Mouse (Mus musculus): ENCODE measurements around the gene Ccdc141. TPM values are rescaled to one million over a fixed set of nuclear protein-coding genes. Genes with fewer than 3 reads are reported as not detected.

Ccdc141 gene
- 2.8 and 3.4 TPM in 2 replicates for polyA plus RNA-seq (2016; fragmentation: Nextera tagmentation; extraction: Ambion mirVana)

GRCm38 (mm10) chr2:77170633-77171105 lies at the start of gene Ccdc141:
TSS of gene Ccdc141 (minus strand) at chr2:77170636.
- H3K27me3 ChIP-seq (ENCODE audit: insufficient read depth, poor library complexity, severe bottlenecking) = no peaks in the 10 kb centered on the region
- no peak for DNase-seq (ENCODE audit: low spot score)
- H3K9me3 ChIP-seq = no peaks in the 10 kb centered on the region
- H3K4me1 ChIP-seq (replicated peaks) = peaks cover 42% of the 10 kb centered on the region
- H3K36me3 ChIP-seq = no peaks in the 10 kb centered on the region
- H3K27ac ChIP-seq = peak within 1 kb of the TSS; percentile 84
- peak within 1 kb of the TSS; percentile 57 for H3K4me3 ChIP-seq
- WGBS = 17% methylated on average over 5 of the region's 6 CpGs

- 71% methylated on average over 5 of the region's 5 CpGs for WGBS
- no peaks in the 10 kb centered on the region for H3K4me1 ChIP-seq (replicated peaks)
- no peak overlapping the region for H3K27ac ChIP-seq
- H3K4me3 ChIP-seq = no peak overlapping the region
- DNase-seq (ENCODE audit: low spot score) = no peak
- no peaks in the 10 kb centered on the region for H3K27me3 ChIP-seq (ENCODE audit: insufficient read depth, poor library complexity, severe bottlenecking)
- H3K9me3 ChIP-seq = no peaks in the 10 kb centered on the region
- peaks cover 68% of the 10 kb centered on the region for H3K36me3 ChIP-seq
These were observed 42.4 kb upstream of the Ccdc141 start for GRCm38 (mm10) chr2:77212885-77213284.

- H3K4me3 ChIP-seq = no peak overlapping the region
- WGBS = 93% methylated on average over 3 of the region's 3 CpGs
- H3K27ac ChIP-seq = no peak overlapping the region
- peaks cover 49% of the 10 kb centered on the region for H3K36me3 ChIP-seq
- no peaks in the 10 kb centered on the region for H3K9me3 ChIP-seq
- no peaks in the 10 kb centered on the region for H3K27me3 ChIP-seq (ENCODE audit: insufficient read depth, poor library complexity, severe bottlenecking)
- H3K4me1 ChIP-seq (replicated peaks) = no peaks in the 10 kb centered on the region
- DNase-seq (ENCODE audit: low spot score) = no peak
These were observed 36.5 kb upstream of the Ccdc141 start for GRCm38 (mm10) chr2:77206951-77207350.

- Histone ChIP-seq H3K27me3 (ENCODE audit: insufficient read depth, poor library complexity, severe bottlenecking) (no peaks in the 10 kb centered on the region), H3K9me3 (no peaks in the 10 kb centered on the region), H3K36me3 (peaks cover 30% of the 10 kb centered on the region), H3K27ac (no peak overlapping the region), H3K4me3 (no peak overlapping the region), H3K4me1 (replicated peaks) (peaks cover 2% of the 10 kb centered on the region; the same call in 1 of the 2 replicates)
- 58% methylated on average over 2 of the region's 2 CpGs for WGBS
- DNase-seq (ENCODE audit: low spot score) = no peak
These were observed 33.5 kb upstream of the Ccdc141 start for GRCm38 (mm10) chr2:77203916-77204315.

GRCm38 (mm10) chr2:77201900-77202299 lies 31.5 kb upstream of the Ccdc141 start:
- no peak overlapping the region for H3K27ac ChIP-seq
- H3K36me3 ChIP-seq = peaks cover 33% of the 10 kb centered on the region
- H3K4me1 ChIP-seq (replicated peaks) = peaks cover 2% of the 10 kb centered on the region; the same call in 1 of the 2 replicates
- H3K27me3 ChIP-seq (ENCODE audit: insufficient read depth, poor library complexity, severe bottlenecking) = no peaks in the 10 kb centered on the region
- 96% methylated on average over 1 of the region's 1 CpGs for WGBS
- DNase-seq (ENCODE audit: low spot score) = no peak
- no peak overlapping the region for H3K4me3 ChIP-seq
- H3K9me3 ChIP-seq = no peaks in the 10 kb centered on the region

GRCm38 (mm10) chr2:77200958-77201614 lies 30.6 kb upstream of the Ccdc141 start:
- peaks cover 2% of the 10 kb centered on the region; the same call in 1 of the 2 replicates for H3K4me1 ChIP-seq (replicated peaks)
- H3K4me3 ChIP-seq = no peak overlapping the region
- H3K9me3 ChIP-seq = no peaks in the 10 kb centered on the region
- no peak for DNase-seq (ENCODE audit: low spot score)
- no peak overlapping the region for H3K27ac ChIP-seq
- no peaks in the 10 kb centered on the region for H3K27me3 ChIP-seq (ENCODE audit: insufficient read depth, poor library complexity, severe bottlenecking)
- WGBS = 88% methylated on average over 5 of the region's 5 CpGs
- peaks cover 36% of the 10 kb centered on the region for H3K36me3 ChIP-seq

- H3K36me3 ChIP-seq = peaks cover 34% of the 10 kb centered on the region
- no peaks in the 10 kb centered on the region for H3K9me3 ChIP-seq
- no peak for DNase-seq (ENCODE audit: low spot score)
- peak overlapping the region; percentile 56; the same call in 1 of the 2 replicates for H3K27ac ChIP-seq
- H3K27me3 ChIP-seq (ENCODE audit: insufficient read depth, poor library complexity, severe bottlenecking) = no peaks in the 10 kb centered on the region
- peaks cover 2% of the 10 kb centered on the region; the same call in 1 of the 2 replicates for H3K4me1 ChIP-seq (replicated peaks)
- WGBS = 93% methylated on average over 4 of the region's 4 CpGs
- no peak overlapping the region for H3K4me3 ChIP-seq
These were observed 29.9 kb upstream of the Ccdc141 start for GRCm38 (mm10) chr2:77200379-77200778.

GRCm38 (mm10) chr2:77198246-77198645 lies 27.8 kb upstream of the Ccdc141 start:
- WGBS = 89% methylated on average over 5 of the region's 5 CpGs
- peaks cover 47% of the 10 kb centered on the region for H3K36me3 ChIP-seq

GRCm38 (mm10) chr2:77196819-77197218 lies 26.4 kb upstream of the Ccdc141 start:
- Histone ChIP-seq H3K27ac (no peak overlapping the region), H3K27me3 (ENCODE audit: insufficient read depth, poor library complexity, severe bottlenecking) (no peaks in the 10 kb centered on the region), H3K9me3 (no peaks in the 10 kb centered on the region), H3K4me3 (no peak overlapping the region), H3K36me3 (peaks cover 47% of the 10 kb centered on the region), H3K4me1 (replicated peaks) (peaks cover 2% of the 10 kb centered on the region; the same call in 1 of the 2 replicates)
- 89% methylated on average over 4 of the region's 4 CpGs for WGBS
- no peak for DNase-seq (ENCODE audit: low spot score)

More at GRCm38 (mm10) chr2:77198246-77198645, 27.8 kb upstream of the Ccdc141 start:
- H3K4me3 ChIP-seq = no peak overlapping the region
- H3K27ac ChIP-seq = no peak overlapping the region
- H3K9me3 ChIP-seq = no peaks in the 10 kb centered on the region
- no peaks in the 10 kb centered on the region for H3K27me3 ChIP-seq (ENCODE audit: insufficient read depth, poor library complexity, severe bottlenecking)
- DNase-seq (ENCODE audit: low spot score) = no peak
- peaks cover 2% of the 10 kb centered on the region; the same call in 1 of the 2 replicates for H3K4me1 ChIP-seq (replicated peaks)

- no peaks in the 10 kb centered on the region for H3K4me1 ChIP-seq (replicated peaks)
- peaks cover 59% of the 10 kb centered on the region for H3K36me3 ChIP-seq
- H3K27me3 ChIP-seq (ENCODE audit: insufficient read depth, poor library complexity, severe bottlenecking) = no peaks in the 10 kb centered on the region
- no peak overlapping the region for H3K27ac ChIP-seq
- no peak overlapping the region for H3K4me3 ChIP-seq
- no peak for DNase-seq (ENCODE audit: low spot score)
- no peaks in the 10 kb centered on the region for H3K9me3 ChIP-seq
- 94% methylated on average over 5 of the region's 5 CpGs for WGBS
These were observed 24.6 kb upstream of the Ccdc141 start for GRCm38 (mm10) chr2:77195056-77195455.

- Histone ChIP-seq H3K36me3 (peaks cover 81% of the 10 kb centered on the region), H3K9me3 (no peaks in the 10 kb centered on the region), H3K27me3 (ENCODE audit: insufficient read depth, poor library complexity, severe bottlenecking) (no peaks in the 10 kb centered on the region), H3K4me1 (replicated peaks) (no peaks in the 10 kb centered on the region), H3K27ac (no peak overlapping the region), H3K4me3 (no peak overlapping the region)
- DNase-seq (ENCODE audit: low spot score) = no peak
- WGBS = 95% methylated on average over 3 of the region's 3 CpGs
These were observed 21.4 kb upstream of the Ccdc141 start for GRCm38 (mm10) chr2:77191811-77192210.

- DNase-seq (ENCODE audit: low spot score) = no peak
- peaks cover 80% of the 10 kb centered on the region for H3K36me3 ChIP-seq
- H3K27ac ChIP-seq = no peak overlapping the region
- 95% methylated on average over 7 of the region's 7 CpGs for WGBS
- no peaks in the 10 kb centered on the region for H3K27me3 ChIP-seq (ENCODE audit: insufficient read depth, poor library complexity, severe bottlenecking)
- H3K9me3 ChIP-seq = no peaks in the 10 kb centered on the region
- no peaks in the 10 kb centered on the region for H3K4me1 ChIP-seq (replicated peaks)
- H3K4me3 ChIP-seq = no peak overlapping the region
These were observed 20.5 kb upstream of the Ccdc141 start for GRCm38 (mm10) chr2:77190891-77191290.

- Histone ChIP-seq H3K27me3 (ENCODE audit: insufficient read depth, poor library complexity, severe bottlenecking) (no peaks in the 10 kb centered on the region), H3K27ac (no peak overlapping the region), H3K4me3 (no peak overlapping the region), H3K36me3 (peaks cover 79% of the 10 kb centered on the region), H3K9me3 (no peaks in the 10 kb centered on the region), H3K4me1 (replicated peaks) (no peaks in the 10 kb centered on the region)
- 93% methylated on average over 3 of the region's 3 CpGs for WGBS
- no peak for DNase-seq (ENCODE audit: low spot score)
These were observed 19.9 kb upstream of the Ccdc141 start for GRCm38 (mm10) chr2:77190301-77190700.

All from hindbrain, embryonic 10.5 days (tissue).